Mouse (Mus musculus): ENCODE results near the gene Kiz. TPM values are rescaled to one million over a fixed set of nuclear protein-coding genes. Genes with fewer than 3 reads are reported as not detected.

Kiz gene
- polyA plus RNA-seq, 1 experiment from 2014 or later = 11.0 TPM

GRCm38 (mm10) chr2:146920375-146921160, 64.9 kb downstream of the Kiz start:
- DNase-seq = no peak
- Histone ChIP-seq H3K4me3 (replicated peaks) (no peak overlapping the region), H3K9ac (no peak overlapping the region), H3K4me1 (replicated peaks) (no peaks in the 10 kb centered on the region), H3K27ac (no peak overlapping the region), H3K36me3 (no peaks in the 10 kb centered on the region), H3K4me2 (no peak overlapping the region), H3K9me3 (replicated peaks) (no peaks in the 10 kb centered on the region), H3K27me3 (no peaks in the 10 kb centered on the region)
- 41% methylated on average over 8 of the region's 8 CpGs for WGBS (ENCODE audit: insufficient replicate concordance)
- no peak for ATAC-seq (ENCODE audit: low read depth)

DNA sequence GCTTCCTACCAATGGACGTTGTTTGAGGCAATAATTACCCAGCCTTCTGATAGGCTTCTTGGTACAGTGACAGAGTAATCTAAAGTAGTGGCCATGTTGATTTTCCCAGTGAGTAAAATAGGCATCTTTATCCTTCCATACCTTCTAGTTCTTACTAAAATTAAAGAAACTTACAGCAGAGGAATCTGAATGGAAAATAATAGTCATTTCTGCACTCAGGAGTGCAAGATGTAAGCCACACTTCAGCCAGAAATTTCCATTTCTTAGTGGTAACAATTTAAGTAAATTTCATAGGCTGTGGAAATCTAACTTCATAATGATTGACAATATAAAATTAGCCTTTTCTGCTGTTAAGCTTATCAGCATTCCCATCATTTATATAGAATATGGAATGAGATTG, 69.6 kb downstream of the Kiz start:
- H3K27me3 ChIP-seq = no peaks in the 10 kb centered on the region
- 77% methylated on average over 1 of the region's 1 CpGs for WGBS (ENCODE audit: insufficient replicate concordance)
- H3K4me1 ChIP-seq (replicated peaks) = no peaks in the 10 kb centered on the region
- no peak overlapping the region for H3K4me3 ChIP-seq (replicated peaks)
- no peak overlapping the region for H3K27ac ChIP-seq
- no peak overlapping the region for H3K4me2 ChIP-seq
- no peaks in the 10 kb centered on the region for H3K36me3 ChIP-seq
- H3K9me3 ChIP-seq (replicated peaks) = no peaks in the 10 kb centered on the region
- DNase-seq (no peak), ATAC-seq (ENCODE audit: low read depth) (no peak)
- H3K9ac ChIP-seq = no peak overlapping the region

DNA sequence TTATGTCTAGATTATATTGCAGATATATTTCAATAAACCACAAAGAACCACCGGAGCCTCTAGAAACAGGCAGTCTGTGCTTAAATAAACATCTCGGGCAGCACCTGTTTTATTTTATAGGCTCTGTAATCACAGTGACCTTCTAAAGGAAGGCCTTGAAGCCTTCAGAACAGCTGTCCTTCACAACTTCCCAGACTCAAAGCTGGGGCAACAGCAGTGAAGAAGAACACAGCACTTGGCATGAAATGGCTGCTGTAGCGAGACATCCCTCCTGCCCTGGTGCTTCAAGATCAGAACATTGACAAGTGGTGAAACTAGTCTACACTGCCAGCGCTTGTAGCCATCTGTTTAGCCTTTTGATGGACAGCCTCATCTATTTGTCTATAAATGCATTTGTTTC, 70.2 kb downstream of the Kiz start:
- no peaks in the 10 kb centered on the region for H3K36me3 ChIP-seq

DNA sequence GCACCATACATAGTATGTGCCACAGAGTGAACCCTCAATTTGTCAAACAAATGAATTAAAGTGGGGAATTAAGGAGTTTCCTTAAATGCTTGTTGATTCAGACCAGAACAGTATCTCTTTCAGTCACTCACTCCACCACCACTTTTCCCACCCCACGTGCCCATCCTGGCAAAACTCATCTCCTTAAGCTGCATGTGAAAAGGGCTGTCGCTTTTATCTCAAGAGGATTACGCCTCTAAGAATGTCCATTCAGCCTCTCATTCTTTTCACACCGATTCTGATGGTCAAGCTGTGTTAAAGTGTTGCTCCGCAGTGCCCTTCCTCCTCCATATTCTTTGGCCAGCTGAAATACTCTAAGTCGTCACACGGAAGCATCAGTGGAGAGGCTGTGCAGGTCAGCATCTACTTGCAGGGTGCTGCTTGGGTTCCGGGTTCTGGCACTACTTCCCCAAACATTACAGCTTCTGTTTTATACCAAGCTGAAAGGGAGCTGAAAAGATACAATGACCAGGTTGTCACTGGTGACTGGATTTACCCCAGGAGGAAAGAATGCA, 92.6 kb downstream of the Kiz start:
- Histone ChIP-seq H3K4me3 (replicated peaks) (no peak overlapping the region), H3K4me2 (no peak overlapping the region), H3K27me3 (no peaks in the 10 kb centered on the region), H3K36me3 (no peaks in the 10 kb centered on the region), H3K27ac (no peak overlapping the region), H3K9me3 (replicated peaks) (no peaks in the 10 kb centered on the region), H3K9ac (no peak overlapping the region), H3K4me1 (replicated peaks) (no peaks in the 10 kb centered on the region)
- DNase-seq (no peak), ATAC-seq (ENCODE audit: low read depth) (no peak)
- 56% methylated on average over 8 of the region's 8 CpGs for WGBS (ENCODE audit: insufficient replicate concordance)

More for the DNA sequence above, 70.2 kb downstream of the Kiz start:
- Histone ChIP-seq H3K9ac (no peak overlapping the region), H3K4me2 (no peak overlapping the region), H3K4me3 (replicated peaks) (no peak overlapping the region), H3K27me3 (no peaks in the 10 kb centered on the region), H3K4me1 (replicated peaks) (no peaks in the 10 kb centered on the region), H3K9me3 (replicated peaks) (no peaks in the 10 kb centered on the region), H3K27ac (no peak overlapping the region)
- no peak for ATAC-seq (ENCODE audit: low read depth)
- WGBS (ENCODE audit: insufficient replicate concordance) = 69% methylated on average over 4 of the region's 4 CpGs
- no peak for DNase-seq

DNA sequence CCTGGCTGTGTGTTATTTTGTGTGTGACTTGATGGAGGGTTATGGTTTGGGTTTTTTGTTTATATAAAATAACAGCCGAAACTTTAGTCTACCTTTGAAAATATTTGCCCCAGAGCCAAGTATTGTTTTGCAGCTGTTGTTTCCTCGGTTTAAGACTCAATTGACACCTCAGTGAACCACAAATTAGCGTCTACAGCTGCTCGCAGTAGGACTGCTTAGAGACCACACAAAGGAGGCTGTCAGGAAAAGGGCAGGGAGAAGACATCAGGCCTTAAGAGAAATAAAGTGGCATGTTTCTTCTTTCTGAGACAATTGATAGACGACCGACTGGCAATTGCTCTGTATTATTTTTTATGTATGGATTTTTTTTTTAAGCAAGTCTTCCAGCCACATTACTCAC, 100.7 kb downstream of the Kiz start:
- Histone ChIP-seq H3K27ac (no peak overlapping the region), H3K27me3 (no peaks in the 10 kb centered on the region), H3K36me3 (no peaks in the 10 kb centered on the region), H3K9me3 (replicated peaks) (no peaks in the 10 kb centered on the region), H3K4me1 (replicated peaks) (peaks cover 4% of the 10 kb centered on the region; the same call in 1 of the 2 replicates), H3K9ac (no peak overlapping the region), H3K4me2 (no peak overlapping the region), H3K4me3 (replicated peaks) (no peak overlapping the region)
- DNase-seq (no peak), ATAC-seq (ENCODE audit: low read depth) (no peak)
- WGBS (ENCODE audit: insufficient replicate concordance) = 69% methylated on average over 6 of the region's 6 CpGs

DNA sequence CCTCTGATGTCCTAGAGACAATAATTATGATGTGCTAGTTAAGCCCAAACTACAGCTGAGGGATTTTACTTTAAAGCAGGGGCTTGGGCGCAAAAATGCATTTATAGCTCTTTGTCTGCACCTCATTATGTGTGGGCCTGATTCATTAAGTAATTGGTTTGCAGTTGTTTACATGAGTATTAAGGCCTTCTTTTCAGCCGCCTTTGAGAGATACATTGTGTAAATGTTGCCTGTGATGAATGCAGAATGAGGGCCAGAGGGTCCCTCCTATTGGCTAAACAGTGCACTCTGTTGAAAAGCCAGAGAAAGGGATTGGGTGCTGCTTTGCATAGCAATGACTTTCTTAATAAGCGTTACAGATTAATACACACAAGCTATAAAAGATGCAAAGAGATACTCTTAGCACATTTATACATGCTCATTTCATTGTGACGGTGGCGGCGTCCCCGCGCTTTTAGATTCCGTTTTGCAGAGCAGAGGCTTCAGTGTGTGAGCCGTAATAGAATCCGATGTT, 102.8 kb downstream of the Kiz start:
- H3K4me1 ChIP-seq (replicated peaks) = peaks cover 4% of the 10 kb centered on the region; the same call in 1 of the 2 replicates
- H3K4me2 ChIP-seq = peak overlapping the region; percentile 47
- no peak for ATAC-seq (ENCODE audit: low read depth)
- H3K36me3 ChIP-seq = no peaks in the 10 kb centered on the region
- no peaks in the 10 kb centered on the region for H3K9me3 ChIP-seq (replicated peaks)
- WGBS (ENCODE audit: insufficient replicate concordance) = 46% methylated on average over 11 of the region's 11 CpGs
- no peak overlapping the region for H3K27ac ChIP-seq
- no peaks in the 10 kb centered on the region for H3K27me3 ChIP-seq
- DNase-seq = no peak
- H3K9ac ChIP-seq = no peak overlapping the region
- no peak overlapping the region; the same call in 1 of the 2 replicates for H3K4me3 ChIP-seq (replicated peaks)

DNA sequence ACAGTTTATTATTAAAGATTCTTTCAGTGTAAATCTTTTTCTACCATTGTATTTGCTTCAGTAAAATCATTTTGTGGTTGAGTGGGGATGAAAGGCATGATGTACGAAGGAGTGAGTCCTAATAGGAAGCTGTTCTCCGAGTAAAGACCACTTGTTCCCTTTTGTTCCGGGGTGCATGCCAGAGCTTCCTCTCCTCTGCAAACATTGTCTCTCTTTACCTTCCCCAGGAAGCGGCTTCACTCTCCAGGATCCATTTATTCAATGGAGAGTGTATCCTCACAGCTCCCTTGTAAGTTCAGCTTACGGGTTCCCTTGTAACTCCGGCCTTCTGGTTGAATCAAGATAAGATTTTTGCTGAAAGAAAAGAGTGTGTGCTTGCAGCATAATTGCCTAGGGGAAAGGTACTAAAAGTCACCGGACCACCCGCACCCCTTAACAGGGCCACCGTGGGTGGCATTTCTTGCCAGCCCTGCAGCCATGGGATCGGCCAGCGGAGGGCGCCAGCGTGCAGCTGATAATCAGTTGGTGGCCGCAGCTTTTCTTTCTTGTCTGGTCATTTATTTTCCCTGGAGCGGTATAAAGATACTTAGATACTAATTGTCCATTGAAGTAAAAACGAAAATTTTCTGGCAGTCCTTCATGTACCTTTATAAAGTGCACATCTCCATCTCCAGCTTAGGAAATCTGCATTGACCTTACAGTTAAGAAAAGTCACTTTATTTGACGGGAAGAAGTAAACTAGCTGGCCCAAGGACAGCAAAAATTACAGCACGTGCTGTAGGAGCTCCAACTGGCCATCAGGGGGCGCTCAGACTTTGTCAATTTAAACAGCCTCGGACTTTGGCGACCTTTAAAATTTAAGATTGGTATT, 103.5 kb downstream of the Kiz start:
- H3K27ac ChIP-seq = no peak overlapping the region
- H3K9ac ChIP-seq = no peak overlapping the region
- H3K9me3 ChIP-seq (replicated peaks) = no peaks in the 10 kb centered on the region
- H3K4me3 ChIP-seq (replicated peaks) = peak overlapping the region; percentile 21; the same call in 1 of the 2 replicates
- 4% methylated on average over 21 of the region's 21 CpGs for WGBS (ENCODE audit: insufficient replicate concordance)
- no peaks in the 10 kb centered on the region for H3K27me3 ChIP-seq
- peaks cover 4% of the 10 kb centered on the region; the same call in 1 of the 2 replicates for H3K4me1 ChIP-seq (replicated peaks)
- H3K4me2 ChIP-seq = peak overlapping the region; percentile 47
- peak; percentile 46 for DNase-seq
- peak; percentile 68 for ATAC-seq (ENCODE audit: low read depth)
- H3K36me3 ChIP-seq = no peaks in the 10 kb centered on the region

- DNase-seq = no peak
- WGBS (ENCODE audit: insufficient replicate concordance) = 59% methylated on average over 3 of the region's 3 CpGs
Observed at GRCm38 (mm10) chr2:146975024-146975423, 119.4 kb downstream of the Kiz start.

GRCm38 (mm10) chr2:146975453-146976028, 119.9 kb downstream of the Kiz start:
- ATAC-seq (ENCODE audit: low read depth) (no peak), DNase-seq (no peak)
- Histone ChIP-seq H3K4me3 (replicated peaks) (no peak overlapping the region), H3K27me3 (no peaks in the 10 kb centered on the region), H3K4me2 (no peak overlapping the region), H3K27ac (no peak overlapping the region), H3K36me3 (no peaks in the 10 kb centered on the region), H3K4me1 (replicated peaks) (no peaks in the 10 kb centered on the region), H3K9me3 (replicated peaks) (no peaks in the 10 kb centered on the region), H3K9ac (no peak overlapping the region)
- WGBS (ENCODE audit: insufficient replicate concordance) = 69% methylated on average over 3 of the region's 3 CpGs

More at GRCm38 (mm10) chr2:146975024-146975423, 119.4 kb downstream of the Kiz start:
- H3K27ac ChIP-seq = no peak overlapping the region
- H3K36me3 ChIP-seq = no peaks in the 10 kb centered on the region
- H3K4me2 ChIP-seq = no peak overlapping the region
- ATAC-seq (ENCODE audit: low read depth) = no peak
- H3K27me3 ChIP-seq = no peaks in the 10 kb centered on the region
- no peak overlapping the region for H3K9ac ChIP-seq
- H3K4me1 ChIP-seq (replicated peaks) = no peaks in the 10 kb centered on the region
- no peak overlapping the region for H3K4me3 ChIP-seq (replicated peaks)
- H3K9me3 ChIP-seq (replicated peaks) = no peaks in the 10 kb centered on the region

DNA sequence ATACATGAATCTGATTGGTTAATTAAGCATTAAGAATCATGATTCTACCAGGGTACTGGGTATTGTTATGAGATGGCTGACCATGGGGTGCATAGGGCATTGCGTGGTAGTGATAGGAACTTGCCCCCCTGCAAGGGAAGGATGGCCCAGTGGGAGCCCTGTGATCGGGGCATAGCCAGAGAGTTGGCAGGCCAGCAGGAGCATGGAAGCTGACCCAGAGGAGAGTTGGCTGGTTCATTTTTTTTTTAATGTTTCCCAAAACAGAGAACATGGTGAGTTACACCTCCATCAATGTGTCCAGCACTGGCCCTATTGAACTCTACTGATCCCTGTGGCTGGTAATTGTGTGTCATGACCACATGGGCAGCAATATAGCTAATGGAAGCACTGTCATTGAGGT, 127.1 kb downstream of the Kiz start:
- H3K4me3 ChIP-seq (replicated peaks) = no peak overlapping the region
- no peak overlapping the region for H3K9ac ChIP-seq
- no peaks in the 10 kb centered on the region for H3K9me3 ChIP-seq (replicated peaks)
- WGBS (ENCODE audit: insufficient replicate concordance) = 70% methylated on average over 2 of the region's 2 CpGs
- H3K27ac ChIP-seq = no peak overlapping the region
- no peaks in the 10 kb centered on the region for H3K4me1 ChIP-seq (replicated peaks)
- no peak for DNase-seq
- no peaks in the 10 kb centered on the region for H3K27me3 ChIP-seq
- no peak overlapping the region for H3K4me2 ChIP-seq
- no peaks in the 10 kb centered on the region for H3K36me3 ChIP-seq
- ATAC-seq (ENCODE audit: low read depth) = no peak

GRCm38 (mm10) chr2:146984831-146985230, 129.2 kb downstream of the Kiz start:
- DNase-seq = no peak
- Histone ChIP-seq H3K27me3 (no peaks in the 10 kb centered on the region), H3K4me2 (no peak overlapping the region), H3K9me3 (replicated peaks) (no peaks in the 10 kb centered on the region), H3K27ac (no peak overlapping the region), H3K4me1 (replicated peaks) (no peaks in the 10 kb centered on the region), H3K36me3 (no peaks in the 10 kb centered on the region), H3K4me3 (replicated peaks) (no peak overlapping the region), H3K9ac (no peak overlapping the region)
- ATAC-seq (ENCODE audit: low read depth) = no peak
- WGBS (ENCODE audit: insufficient replicate concordance) = 70% methylated on average over 2 of the region's 2 CpGs

Data from liver, embryonic 13.5 days (tissue).